Mouse (Mus musculus): ENCODE measurements around the gene Cdc7.
A peak's percentile ranks its signal among the peaks of the same experiment; 100 is the strongest.

Gene Cdc7

GRCm38 (mm10) chr5:106991300-106991929 is 27.3 kb downstream of the Cdc7 start:
- DNase-seq (ENCODE audit: low spot score in 2 of 2): no peak

GRCm38 (mm10) chr5:106994716-106995115 is 30.6 kb downstream of the Cdc7 start:
- no peak for DNase-seq (ENCODE audit: low spot score in 2 of 2)

GRCm38 (mm10) chr5:106995886-106996538 is 31.9 kb downstream of the Cdc7 start:
- peak; percentile 58 to 70 for DNase-seq (ENCODE audit: low spot score in 2 of 2)

- no peak for DNase-seq (ENCODE audit: low spot score in 2 of 2)
These were observed 32.6 kb downstream of the Cdc7 start for GRCm38 (mm10) chr5:106996539-106997244.

GRCm38 (mm10) chr5:107001396-107002090 is 37.4 kb downstream of the Cdc7 start:
- no peak for DNase-seq (ENCODE audit: low spot score in 2 of 2)

GRCm38 (mm10) chr5:107002091-107002416 is 37.9 kb downstream of the Cdc7 start:
- no peak for DNase-seq (ENCODE audit: low spot score in 2 of 2)

- DNase-seq (ENCODE audit: low spot score in 2 of 2): no peak
These were observed 45.6 kb downstream of the Cdc7 start for GRCm38 (mm10) chr5:107009721-107010120.

GRCm38 (mm10) chr5:107010300-107010699 is 46.2 kb downstream of the Cdc7 start:
- no peak for DNase-seq (ENCODE audit: low spot score in 2 of 2)

GRCm38 (mm10) chr5:107011316-107012029 is 47.4 kb downstream of the Cdc7 start:
- DNase-seq (ENCODE audit: low spot score in 2 of 2): no peak

- no peak for DNase-seq (ENCODE audit: low spot score in 2 of 2)
These were observed 48.1 kb downstream of the Cdc7 start for GRCm38 (mm10) chr5:107012030-107012715.

- DNase-seq (ENCODE audit: low spot score in 2 of 2): no peak
These were observed 49.3 kb downstream of the Cdc7 start for GRCm38 (mm10) chr5:107013393-107013792.

- no peak for DNase-seq (ENCODE audit: low spot score in 2 of 2)
These were observed 50.0 kb downstream of the Cdc7 start for GRCm38 (mm10) chr5:107014146-107014545.

- DNase-seq (ENCODE audit: low spot score in 2 of 2): no peak
These were observed 50.9 kb downstream of the Cdc7 start for GRCm38 (mm10) chr5:107015046-107015421.

- DNase-seq (ENCODE audit: low spot score in 2 of 2): no peak
These were observed 51.4 kb downstream of the Cdc7 start for GRCm38 (mm10) chr5:107015422-107016081.

GRCm38 (mm10) chr5:107016538-107016937 is 52.4 kb downstream of the Cdc7 start:
- no peak for DNase-seq (ENCODE audit: low spot score in 2 of 2)

GRCm38 (mm10) chr5:107017544-107017943 is 53.4 kb downstream of the Cdc7 start:
- DNase-seq (ENCODE audit: low spot score in 2 of 2): no peak

GRCm38 (mm10) chr5:107019057-107019456 is 54.9 kb downstream of the Cdc7 start:
- DNase-seq (ENCODE audit: low spot score in 2 of 2): no peak

- DNase-seq (ENCODE audit: low spot score in 2 of 2): no peak
These were observed 55.8 kb downstream of the Cdc7 start for GRCm38 (mm10) chr5:107019904-107020303.

- no peak for DNase-seq (ENCODE audit: low spot score in 2 of 2)
These were observed 56.2 kb downstream of the Cdc7 start for GRCm38 (mm10) chr5:107020366-107020765.

- no peak for DNase-seq (ENCODE audit: low spot score in 2 of 2)
These were observed 57.4 kb downstream of the Cdc7 start for GRCm38 (mm10) chr5:107021291-107022063.

Measured in right cerebral cortex, adult 2 months (tissue).